Mouse (Mus musculus) MEL (cell line): ENCODE results near the gene Mrpl33.

Experiments
- CHD1 ChIP-seq: IDR thresholded peaks from 2 replicates; pipeline ENCODE4 v1.6.1; 2012; ENCODE audit warnings: low read depth, mild to moderate bottlenecking, inconsistent platforms, low read length, improper control_type of control experiment
- CTCF ChIP-seq, 3 experiments: IDR thresholded peaks in 2 of 3; conservative IDR thresholded peaks in 1 of 3; 2 replicates each; pipeline ENCODE4 v1.5.1; 2011 to 2012; ENCODE audit warnings: low read length in 3 of 3, low read depth in 2 of 3, mild to moderate bottlenecking in 2 of 3, improper control_type of control experiment in 1 of 3, inconsistent platforms in 1 of 3, mixed read lengths in 1 of 3, moderate library complexity in 1 of 3; ENCODE audit not compliant: control insufficient read depth in 1 of 3, insufficient read depth in 1 of 3, poor library complexity in 1 of 3, severe bottlenecking in 1 of 3
- GATA1 ChIP-seq: IDR thresholded peaks from 2 replicates; pipeline ENCODE4 v1.6.1; 2011; ENCODE audit warnings: low read depth, low read length, improper control_type of control experiment
- JUND ChIP-seq: IDR thresholded peaks from 2 replicates; pipeline ENCODE4 v1.6.1; 2011; ENCODE audit warnings: low read depth, mild to moderate bottlenecking, improper control_type of control experiment, low read length
- KAT2A ChIP-seq: conservative IDR thresholded peaks from 2 replicates; pipeline ENCODE4 v1.6.1; 2012; ENCODE audit warnings: low read depth, low read length, improper control_type of control experiment, inconsistent platforms
- NRF1 ChIP-seq: IDR thresholded peaks from 2 replicates; pipeline ENCODE4 v1.6.1; 2014; ENCODE audit warnings: low read depth, mild to moderate bottlenecking, inconsistent platforms, low read length, improper control_type of control experiment, moderate library complexity; ENCODE audit not compliant: poor library complexity, insufficient read depth, severe bottlenecking
- POLR2A ChIP-seq, 2 experiments: IDR thresholded peaks; 2 replicates each; pipeline ENCODE4 v1.6.1; 2011 to 2012; ENCODE audit warnings: low read length in 2 of 2, mild to moderate bottlenecking in 2 of 2, control low read depth in 1 of 2, improper control_type of control experiment in 1 of 2, low read depth in 1 of 2, moderate library complexity in 1 of 2; ENCODE audit not compliant: control insufficient read depth in 1 of 2, insufficient read depth in 1 of 2, poor library complexity in 1 of 2
- RAD21 ChIP-seq: IDR thresholded peaks from 2 replicates; pipeline ENCODE4 v1.6.1; 2011; ENCODE audit warnings: mild to moderate bottlenecking, low read depth, low read length, improper control_type of control experiment
- TAL1 ChIP-seq: IDR thresholded peaks from 2 replicates; pipeline ENCODE4 v1.6.1; 2012; ENCODE audit warnings: mild to moderate bottlenecking, inconsistent platforms, low read length, moderate library complexity, mixed read lengths
- TCF12 ChIP-seq: IDR thresholded peaks from 2 replicates; pipeline ENCODE4 v1.6.1; 2014; ENCODE audit warnings: low read depth, mild to moderate bottlenecking, inconsistent platforms, low read length, improper control_type of control experiment, moderate library complexity
- USF1 ChIP-seq: IDR thresholded peaks from 2 replicates; pipeline ENCODE4 v1.6.1; 2014; ENCODE audit warnings: low read depth, mild to moderate bottlenecking, inconsistent platforms, low read length, improper control_type of control experiment, moderate library complexity
- ZC3H11A ChIP-seq: IDR thresholded peaks from 2 replicates; pipeline ENCODE4 v1.6.1; 2012; ENCODE audit warnings: low read depth, mild to moderate bottlenecking, inconsistent platforms, low read length, improper control_type of control experiment
- ZKSCAN1 ChIP-seq: IDR thresholded peaks from 2 replicates; pipeline ENCODE4 v1.6.1; 2012; ENCODE audit warnings: low read depth, mild to moderate bottlenecking, inconsistent platforms, low read length, improper control_type of control experiment, moderate library complexity

DNA sequence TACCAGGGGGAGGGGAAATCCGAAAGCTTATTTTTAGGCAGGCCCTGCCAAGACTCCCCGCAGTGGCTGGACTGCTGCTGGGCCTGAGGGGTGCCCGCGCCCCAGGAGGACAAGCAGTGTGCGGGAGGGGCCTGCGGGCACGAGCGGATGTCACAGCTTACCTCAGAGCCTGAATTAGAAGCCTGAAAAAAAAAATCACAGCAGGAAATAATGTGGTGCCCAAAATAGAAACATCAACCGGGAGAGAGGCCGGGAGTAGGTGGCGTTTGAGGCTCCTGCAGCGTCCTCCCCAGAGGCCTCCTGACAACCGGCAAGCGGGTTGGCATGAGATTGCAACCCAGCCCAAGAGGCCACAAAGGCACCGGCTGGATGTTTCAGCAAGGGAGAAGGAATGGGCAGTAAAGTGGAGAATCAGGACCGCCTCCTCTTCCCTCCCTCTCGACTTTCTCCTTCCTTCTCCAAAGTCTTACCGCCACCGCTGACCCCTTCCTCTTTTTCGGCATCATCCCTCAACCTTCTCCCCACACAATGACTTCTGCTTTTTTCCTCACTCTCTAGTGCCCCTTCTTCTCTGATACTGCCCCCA is 25.6 kb upstream of the Mrpl33 start:
- TF ChIP-seq RAD21 (no peak), POLR2A (IDR thresholded peaks at IDR 0.05; ENCODE audit: control insufficient read depth in 1 of 2, insufficient read depth in 1 of 2, low read depth in 1 of 2, low read length in 2 of 2, poor library complexity in 1 of 2) (no peak), CTCF (IDR thresholded peaks at IDR 0.05 in 2 of 3, conservative IDR thresholded peaks at IDR 0.05 in 1 of 3; ENCODE audit: control insufficient read depth in 1 of 3, insufficient read depth in 1 of 3, low read depth in 2 of 3, low read length in 3 of 3, poor library complexity in 1 of 3, severe bottlenecking in 1 of 3) (no peak), GATA1 (no peak), JUND (no peak), NRF1 (no peak), KAT2A (no peak), TAL1 (no peak), ZKSCAN1 (no peak), ZC3H11A (no peak), CHD1 (no peak), USF1 (no peak), TCF12 (no peak)
